Mouse (Mus musculus): ENCODE results near the gene Ppp4r4. TPM values are rescaled to one million over a fixed set of nuclear protein-coding genes. Genes with fewer than 3 reads are reported as not detected.
A peak's percentile ranks its signal among the peaks of the same experiment; 100 is the strongest.

Gene Ppp4r4
- polyA plus RNA-seq, 1 experiment, result 16.0 TPM

DNA sequence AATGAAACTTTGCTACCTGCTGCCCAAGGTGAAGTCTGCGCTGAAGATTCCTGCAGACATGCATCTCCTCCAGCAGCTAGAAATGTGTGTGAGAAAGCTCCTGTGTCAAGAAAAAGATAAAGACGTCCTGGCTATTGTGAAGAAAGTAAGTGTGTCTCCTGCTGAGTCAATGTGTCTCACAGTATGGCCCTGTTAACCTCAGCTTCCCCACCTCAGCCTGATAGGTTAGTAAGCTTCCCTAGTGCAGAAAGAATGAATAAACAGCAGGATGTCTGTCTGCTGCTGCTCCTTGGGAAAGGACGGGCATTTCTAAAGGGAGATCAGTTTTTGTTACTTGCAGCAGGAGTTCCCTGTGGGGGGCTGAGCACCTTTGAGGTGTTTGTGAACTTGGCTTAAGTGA lies 68.3 kb downstream of the Ppp4r4 start:
- no peak overlapping the region for H3K27ac ChIP-seq (ENCODE audit: insufficient read depth, low read length)
- no peak overlapping the region for H3K4me3 ChIP-seq (ENCODE audit: insufficient read depth, low read length)
- TF ChIP-seq POLR2A (IDR thresholded peaks at IDR 0.05; ENCODE audit: extremely low read depth, insufficient read depth, low read length) (no peak), CTCF (IDR thresholded peaks at IDR 0.05; ENCODE audit: extremely low read depth, insufficient read depth, low read length) (no peak)
- no peaks in the 10 kb centered on the region for H3K4me1 ChIP-seq (ENCODE audit: control insufficient read depth, insufficient read depth, low read length)

DNA sequence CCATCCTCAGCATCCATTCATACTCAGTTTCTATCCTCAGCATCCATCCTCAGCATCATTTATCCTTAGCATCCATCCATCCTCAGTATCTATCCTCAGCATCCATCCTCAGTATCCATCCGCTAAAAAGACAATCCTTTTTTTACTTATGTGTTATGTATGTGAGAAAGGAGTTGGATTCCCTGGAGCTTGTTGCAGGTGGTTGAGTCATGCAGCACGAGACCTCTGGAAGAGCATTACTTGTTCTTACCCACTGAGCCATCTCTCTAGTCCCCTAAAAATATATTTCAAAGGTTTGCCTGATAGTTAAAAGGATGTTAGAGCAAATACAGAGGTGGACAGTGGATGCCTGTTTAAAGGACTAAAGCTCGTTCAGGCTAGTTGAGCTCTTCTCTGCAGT lies 69.8 kb downstream of the Ppp4r4 start:
- no peak overlapping the region for H3K4me3 ChIP-seq (ENCODE audit: insufficient read depth, low read length)
- no peaks in the 10 kb centered on the region for H3K4me1 ChIP-seq (ENCODE audit: control insufficient read depth, insufficient read depth, low read length)
- TF ChIP-seq CTCF (IDR thresholded peaks at IDR 0.05; ENCODE audit: extremely low read depth, insufficient read depth, low read length) (no peak), POLR2A (IDR thresholded peaks at IDR 0.05; ENCODE audit: extremely low read depth, insufficient read depth, low read length) (no peak)
- H3K27ac ChIP-seq (ENCODE audit: insufficient read depth, low read length), result no peak overlapping the region

- TF ChIP-seq POLR2A (IDR thresholded peaks at IDR 0.05; ENCODE audit: extremely low read depth, insufficient read depth, low read length) (no peak), CTCF (IDR thresholded peaks at IDR 0.05; ENCODE audit: extremely low read depth, insufficient read depth, low read length) (no peak)
- Histone ChIP-seq H3K4me1 (ENCODE audit: control insufficient read depth, insufficient read depth, low read length) (no peaks in the 10 kb centered on the region), H3K4me3 (ENCODE audit: insufficient read depth, low read length) (no peak overlapping the region), H3K27ac (ENCODE audit: insufficient read depth, low read length) (no peak overlapping the region)
Measured at GRCm38 (mm10) chr12:103615141-103615540, 83.1 kb downstream of the Ppp4r4 start.

- no peak overlapping the region for H3K4me3 ChIP-seq (ENCODE audit: insufficient read depth, low read length)
- no peak for TF ChIP-seq POLR2A (IDR thresholded peaks at IDR 0.05; ENCODE audit: extremely low read depth, insufficient read depth, low read length)
- no peak for TF ChIP-seq CTCF (IDR thresholded peaks at IDR 0.05; ENCODE audit: extremely low read depth, insufficient read depth, low read length)
- H3K27ac ChIP-seq (ENCODE audit: insufficient read depth, low read length), result no peak overlapping the region
- no peaks in the 10 kb centered on the region for H3K4me1 ChIP-seq (ENCODE audit: control insufficient read depth, insufficient read depth, low read length)
Measured at GRCm38 (mm10) chr12:103615734-103616133, 83.7 kb downstream of the Ppp4r4 start.

- no peaks in the 10 kb centered on the region for H3K4me1 ChIP-seq (ENCODE audit: control insufficient read depth, insufficient read depth, low read length)
- H3K27ac ChIP-seq (ENCODE audit: insufficient read depth, low read length), result no peak overlapping the region
- TF ChIP-seq POLR2A (IDR thresholded peaks at IDR 0.05; ENCODE audit: extremely low read depth, insufficient read depth, low read length) (no peak), CTCF (IDR thresholded peaks at IDR 0.05; ENCODE audit: extremely low read depth, insufficient read depth, low read length) (no peak)
- no peak overlapping the region for H3K4me3 ChIP-seq (ENCODE audit: insufficient read depth, low read length)
Measured at GRCm38 (mm10) chr12:103616860-103617261, 84.8 kb downstream of the Ppp4r4 start.

- Histone ChIP-seq H3K27ac (ENCODE audit: insufficient read depth, low read length) (no peak within 1 kb of the TSS), H3K4me1 (ENCODE audit: control insufficient read depth, insufficient read depth, low read length) (0 out of 2 replicates have a peak, but pooled peaks cover 2% of the 10 kb centered on the region), H3K4me3 (ENCODE audit: insufficient read depth, low read length) (no peak within 1 kb of the TSS)
- TF ChIP-seq POLR2A (IDR thresholded peaks at IDR 0.05; ENCODE audit: extremely low read depth, insufficient read depth, low read length), result no peak
Measured at GRCm38 (mm10) chr12:103631203-103631612, 99.1 kb downstream of the Ppp4r4 start, which contains the start of gene Serpina10. Gene Serpina10, minus strand, starts transcription at chr12:103631444.

- Histone ChIP-seq H3K27ac (ENCODE audit: insufficient read depth, low read length) (no peak overlapping the region), H3K4me3 (ENCODE audit: insufficient read depth, low read length) (no peak overlapping the region), H3K4me1 (ENCODE audit: control insufficient read depth, insufficient read depth, low read length) (0 out of 2 replicates have a peak, but pooled peaks cover 2% of the 10 kb centered on the region)
- TF ChIP-seq CTCF (IDR thresholded peaks at IDR 0.05; ENCODE audit: extremely low read depth, insufficient read depth, low read length) (no peak), POLR2A (IDR thresholded peaks at IDR 0.05; ENCODE audit: extremely low read depth, insufficient read depth, low read length) (no peak)
Measured at GRCm38 (mm10) chr12:103634430-103634829, 102.3 kb downstream of the Ppp4r4 start.

- Histone ChIP-seq H3K27ac (ENCODE audit: insufficient read depth, low read length) (no peak overlapping the region), H3K4me1 (ENCODE audit: control insufficient read depth, insufficient read depth, low read length) (0 out of 2 replicates have a peak, but pooled peaks cover 2% of the 10 kb centered on the region), H3K4me3 (ENCODE audit: insufficient read depth, low read length) (no peak overlapping the region)
- no peak for TF ChIP-seq CTCF (IDR thresholded peaks at IDR 0.05; ENCODE audit: extremely low read depth, insufficient read depth, low read length)
Measured at GRCm38 (mm10) chr12:103635846-103636245, 103.8 kb downstream of the Ppp4r4 start.

- H3K4me1 ChIP-seq (ENCODE audit: control insufficient read depth, insufficient read depth, low read length), result no peaks in the 10 kb centered on the region
- H3K27ac ChIP-seq (ENCODE audit: insufficient read depth, low read length), result no peak overlapping the region
- H3K4me3 ChIP-seq (ENCODE audit: insufficient read depth, low read length), result no peak overlapping the region
- TF ChIP-seq POLR2A (IDR thresholded peaks at IDR 0.05; ENCODE audit: extremely low read depth, insufficient read depth, low read length) (no peak), CTCF (IDR thresholded peaks at IDR 0.05; ENCODE audit: extremely low read depth, insufficient read depth, low read length) (peak; percentile 78)
Measured at GRCm38 (mm10) chr12:103643336-103643735, 111.3 kb downstream of the Ppp4r4 start.

DNA sequence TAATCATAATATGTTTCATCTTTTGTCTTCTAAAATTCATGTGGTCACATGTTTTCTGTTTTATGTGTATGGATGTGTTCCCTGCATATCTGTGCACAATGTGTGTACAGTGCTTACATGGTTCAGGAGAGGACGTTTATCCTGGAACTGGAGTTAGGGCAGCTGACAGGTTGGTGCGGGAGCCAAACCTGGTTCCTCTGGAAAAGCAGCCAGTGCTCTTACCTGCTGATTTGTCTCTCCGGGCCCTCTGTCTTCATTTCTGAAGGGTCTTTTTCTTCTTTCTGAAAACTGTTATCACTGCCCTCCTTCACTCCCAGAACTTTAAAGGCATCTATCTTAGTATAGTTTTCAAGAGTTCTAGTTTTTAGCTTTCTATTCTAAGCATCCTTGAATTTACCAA lies 111.7 kb downstream of the Ppp4r4 start:
- no peak overlapping the region for H3K27ac ChIP-seq (ENCODE audit: insufficient read depth, low read length)
- no peak overlapping the region for H3K4me3 ChIP-seq (ENCODE audit: insufficient read depth, low read length)
- TF ChIP-seq POLR2A (IDR thresholded peaks at IDR 0.05; ENCODE audit: extremely low read depth, insufficient read depth, low read length) (no peak), CTCF (IDR thresholded peaks at IDR 0.05; ENCODE audit: extremely low read depth, insufficient read depth, low read length) (no peak)
- no peaks in the 10 kb centered on the region for H3K4me1 ChIP-seq (ENCODE audit: control insufficient read depth, insufficient read depth, low read length)

Measured in cortical plate, adult 2 months (tissue).